Mouse (Mus musculus): ENCODE results near the gene Npb. TPM values are rescaled to one million over a fixed set of nuclear protein-coding genes. Genes with fewer than 3 reads are reported as not detected.

Npb gene
- polyA plus RNA-seq, 1 experiment from 2014 or later: 22.2 TPM

GRCm38 (mm10) chr11:120631726-120632448 lies 23.6 kb downstream of the Npb start:
- 31% methylated on average over 4 of the region's 4 CpGs for WGBS (ENCODE audit: insufficient replicate concordance)
- peak overlapping the region; percentile 96 for H3K4me3 ChIP-seq (ENCODE audit: low read depth, low read length)
- H3K4me1 ChIP-seq (ENCODE audit: insufficient read depth): peaks cover 58% of the 10 kb centered on the region
- H3K36me3 ChIP-seq (replicated peaks; ENCODE audit: insufficient read depth, low read length): peaks cover 12% of the 10 kb centered on the region
- no peaks in the 10 kb centered on the region for H3K9me3 ChIP-seq (ENCODE audit: low read length)
- TF ChIP-seq EP300 (IDR thresholded peaks at IDR 0.05; ENCODE audit: low read depth): no peak
- no peak for TF ChIP-seq CTCF (IDR thresholded peaks at IDR 0.05; ENCODE audit: low read depth)
- no peaks in the 10 kb centered on the region for H3K27me3 ChIP-seq (ENCODE audit: insufficient read depth, low read length)
- ATAC-seq (no peak), DNase-seq (peak; percentile 49)
- H3K27ac ChIP-seq (ENCODE audit: low read depth): peak overlapping the region; percentile 99
- peak overlapping the region; percentile 98 for H3K9ac ChIP-seq (replicated peaks)
- peak overlapping the region; percentile 84 for H3K4me2 ChIP-seq (ENCODE audit: low read depth, low read length)

GRCm38 (mm10) chr11:120632559-120633519 lies 24.6 kb downstream of the Npb start:
- WGBS (ENCODE audit: insufficient replicate concordance): under 1% methylated on average over 73 of the region's 116 CpGs
- Histone ChIP-seq H3K4me3 (ENCODE audit: low read depth, low read length) (peak overlapping the region; percentile 96), H3K9me3 (ENCODE audit: low read length) (no peaks in the 10 kb centered on the region), H3K9ac (replicated peaks) (peak overlapping the region; percentile 98), H3K27me3 (ENCODE audit: insufficient read depth, low read length) (no peaks in the 10 kb centered on the region), H3K36me3 (replicated peaks; ENCODE audit: insufficient read depth, low read length) (peaks cover 8% of the 10 kb centered on the region), H3K4me2 (ENCODE audit: low read depth, low read length) (peak overlapping the region; percentile 84), H3K27ac (ENCODE audit: low read depth) (peak overlapping the region; percentile 99), H3K4me1 (ENCODE audit: insufficient read depth) (peaks cover 48% of the 10 kb centered on the region)
- ATAC-seq: peak; percentile 61
- DNase-seq: peak; percentile 85
- TF ChIP-seq CTCF (IDR thresholded peaks at IDR 0.05; ENCODE audit: low read depth) (no peak), EP300 (IDR thresholded peaks at IDR 0.05; ENCODE audit: low read depth) (no peak)

- Histone ChIP-seq H3K4me2 (ENCODE audit: low read depth, low read length) (peak within 1 kb of the TSS; percentile 84), H3K4me3 (ENCODE audit: low read depth, low read length) (peak within 1 kb of the TSS; percentile 96), H3K4me1 (ENCODE audit: insufficient read depth) (peaks cover 45% of the 10 kb centered on the region), H3K27ac (ENCODE audit: low read depth) (peak within 1 kb of the TSS; percentile 99), H3K36me3 (replicated peaks; ENCODE audit: insufficient read depth, low read length) (peaks cover 5% of the 10 kb centered on the region), H3K27me3 (ENCODE audit: insufficient read depth, low read length) (no peaks in the 10 kb centered on the region), H3K9me3 (ENCODE audit: low read length) (no peaks in the 10 kb centered on the region), H3K9ac (replicated peaks) (peak within 1 kb of the TSS; percentile 98)
- peak; percentile 94 for DNase-seq
- ATAC-seq: peak; percentile 65
- TF ChIP-seq CTCF (IDR thresholded peaks at IDR 0.05; ENCODE audit: low read depth): no peak
- no peak for TF ChIP-seq EP300 (IDR thresholded peaks at IDR 0.05; ENCODE audit: low read depth)
- 13% methylated on average over 52 of the region's 58 CpGs for WGBS (ENCODE audit: insufficient replicate concordance)
Measured at GRCm38 (mm10) chr11:120633520-120634343, 25.5 kb downstream of the Npb start, which contains the start of gene Mafg. Gene Mafg, minus strand, starts transcription at chr11:120633600.

GRCm38 (mm10) chr11:120634810-120635209 lies 26.5 kb downstream of the Npb start:
- Histone ChIP-seq H3K4me3 (ENCODE audit: low read depth, low read length) (no peak overlapping the region), H3K36me3 (replicated peaks; ENCODE audit: insufficient read depth, low read length) (no peaks in the 10 kb centered on the region), H3K27me3 (ENCODE audit: insufficient read depth, low read length) (no peaks in the 10 kb centered on the region), H3K9ac (replicated peaks) (no peak overlapping the region), H3K27ac (ENCODE audit: low read depth) (no peak overlapping the region), H3K4me1 (ENCODE audit: insufficient read depth) (peaks cover 34% of the 10 kb centered on the region), H3K9me3 (ENCODE audit: low read length) (no peaks in the 10 kb centered on the region), H3K4me2 (ENCODE audit: low read depth, low read length) (no peak overlapping the region)
- TF ChIP-seq EP300 (IDR thresholded peaks at IDR 0.05; ENCODE audit: low read depth): no peak
- TF ChIP-seq CTCF (IDR thresholded peaks at IDR 0.05; ENCODE audit: low read depth): no peak
- DNase-seq: no peak
- ATAC-seq: no peak
- WGBS (ENCODE audit: insufficient replicate concordance): 84% methylated on average over 5 of the region's 5 CpGs

- H3K27ac ChIP-seq (ENCODE audit: low read depth): no peak overlapping the region
- DNase-seq (no peak), ATAC-seq (no peak)
- H3K27me3 ChIP-seq (ENCODE audit: insufficient read depth, low read length): 0 out of 2 replicates have a peak, but pooled peaks cover 3% of the 10 kb centered on the region
- no peak overlapping the region for H3K4me3 ChIP-seq (ENCODE audit: low read depth, low read length)
- H3K4me2 ChIP-seq (ENCODE audit: low read depth, low read length): no peak overlapping the region
- H3K9ac ChIP-seq (replicated peaks): no peak overlapping the region
- 69% methylated on average over 9 of the region's 9 CpGs for WGBS (ENCODE audit: insufficient replicate concordance)
- H3K4me1 ChIP-seq (ENCODE audit: insufficient read depth): peaks cover 11% of the 10 kb centered on the region
- TF ChIP-seq CTCF (IDR thresholded peaks at IDR 0.05; ENCODE audit: low read depth) (no peak), EP300 (IDR thresholded peaks at IDR 0.05; ENCODE audit: low read depth) (no peak)
- no peaks in the 10 kb centered on the region for H3K9me3 ChIP-seq (ENCODE audit: low read length)
- H3K36me3 ChIP-seq (replicated peaks; ENCODE audit: insufficient read depth, low read length): no peaks in the 10 kb centered on the region
Measured at GRCm38 (mm10) chr11:120641255-120641654, 33.0 kb downstream of the Npb start.

All from liver, postnatal 0 days (tissue).